Mouse (Mus musculus) hindbrain, embryonic 16.5 days (tissue): ENCODE data around the gene Klhl12. TPM values are rescaled to one million over a fixed set of nuclear protein-coding genes. Genes with fewer than 3 reads are reported as not detected.
A peak's percentile ranks its signal among the peaks of the same experiment; 100 is the strongest.

Experiments used
- ATAC-seq: fragments of 200-750 bp; cut with Nextera tagmentation; 2 replicates; pipeline ENCODE4 v1.8.0; 2017; ENCODE audit warnings: moderate TSS enrichment, moderate library complexity
- H3K27ac ChIP-seq: fragments of 300-500 bp; sonication (generic); 2 replicates; pipeline ENCODE4 v1.5.1; 2014; ENCODE audit warnings: low read depth, mild to moderate bottlenecking, control low read depth, low read length, moderate library complexity
- H3K27me3 ChIP-seq: fragments of 300-500 bp; sonication (generic); replicated peaks from 2 replicates; pipeline ENCODE4 v1.6.1; 2014; ENCODE audit warnings: low read length; ENCODE audit not compliant: control insufficient read depth, insufficient read depth
- H3K36me3 ChIP-seq: fragments of 300-500 bp; sonication (generic); 2 replicates; pipeline ENCODE4 v1.6.1; 2014; ENCODE audit warnings: mild to moderate bottlenecking, low read length, moderate library complexity, mixed read lengths; ENCODE audit not compliant: control insufficient read depth, insufficient read depth
- H3K4me1 ChIP-seq: fragments of 300-500 bp; sonication (generic); 2 replicates; pipeline ENCODE4 v1.6.1; 2014; ENCODE audit warnings: low read depth, low read length; ENCODE audit not compliant: control insufficient read depth, insufficient read depth
- H3K4me2 ChIP-seq: fragments of 300-500 bp; sonication (generic); 2 replicates; pipeline ENCODE4 v1.6.1; 2014; ENCODE audit warnings: mild to moderate bottlenecking, low read length, control low read depth, moderate library complexity
- H3K4me3 ChIP-seq: fragments of 300-500 bp; sonication (generic); 2 replicates; pipeline ENCODE4 v1.5.1; 2014; ENCODE audit warnings: mild to moderate bottlenecking, low read length, control low read depth, moderate library complexity
- H3K9ac ChIP-seq: fragments of 300-500 bp; sonication (generic); 2 replicates; pipeline ENCODE4 v1.6.1; 2014; ENCODE audit warnings: low read depth, mild to moderate bottlenecking, control low read depth, low read length, moderate library complexity
- H3K9me3 ChIP-seq: fragments of 300-500 bp; sonication (generic); 2 replicates; pipeline ENCODE4 v1.6.1; 2014; ENCODE audit warnings: mild to moderate bottlenecking, low read length, moderate library complexity; ENCODE audit not compliant: control insufficient read depth
- whole genome bisulfite sequencing: fragments of 180-500 bp; shearing (Covaris S2); extraction: QIAGEN DNeasy Blood & Tissue Kit; methylation state at CpG from one replicate; pipeline ENCODE4 v1.1.7; 2014; 5-methylcytosine and 5-hydroxymethylcytosine counted together
- polyA plus RNA-seq: library from polyadenylated mRNA; unstranded; fragments of >200 nt; fragmentation: Nextera tagmentation; extraction: Ambion mirVana; gene quantifications from 2 replicates; pipeline ENCODE4 v1.2.1, GENCODE M21; 2015

Gene Klhl12
- polyA plus RNA-seq = 38.6 and 40.4 TPM in 2 replicates

GRCm38 (mm10) chr1:134454904-134455824, at the start of gene Klhl12:
Klhl12 (plus strand) TSS chr1:134455531.
- Histone ChIP-seq H3K4me2 (peak within 1 kb of the TSS; percentile 75), H3K27ac (peak within 1 kb of the TSS; percentile 72), H3K4me3 (peak within 1 kb of the TSS; percentile 76), H3K9ac (peak within 1 kb of the TSS; percentile 87), H3K9me3 (no peaks in the 10 kb centered on the region), H3K4me1 (peaks cover 13% of the 10 kb centered on the region), H3K36me3 (peaks cover 5% of the 10 kb centered on the region; the same call in 1 of the 2 replicates), H3K27me3 (no peaks in the 10 kb centered on the region)
- ATAC-seq = peak; percentile 96
- WGBS = under 1% methylated on average over 57 of the region's 61 CpGs

- Histone ChIP-seq H3K27me3 (no peaks in the 10 kb centered on the region), H3K4me1 (peaks cover 5% of the 10 kb centered on the region; the same call in 1 of the 2 replicates), H3K9ac (peak overlapping the region; percentile 80), H3K4me2 (peak overlapping the region; percentile 78), H3K36me3 (no peaks in the 10 kb centered on the region; the same call in 1 of the 2 replicates), H3K4me3 (peak overlapping the region; percentile 61), H3K27ac (no peak overlapping the region), H3K9me3 (no peaks in the 10 kb centered on the region)
- 28% methylated on average over 8 of the region's 8 CpGs for WGBS
- ATAC-seq = peak; percentile 61; the same call in 1 of the 2 replicates
Observed at GRCm38 (mm10) chr1:134406414-134406771, 48.9 kb upstream of the Klhl12 start.

GRCm38 (mm10) chr1:134408080-134408479, 47.3 kb upstream of the Klhl12 start:
- no peak overlapping the region for H3K4me2 ChIP-seq
- H3K9me3 ChIP-seq = no peaks in the 10 kb centered on the region
- 77% methylated on average over 8 of the region's 8 CpGs for WGBS
- H3K4me1 ChIP-seq = peaks cover 5% of the 10 kb centered on the region; the same call in 1 of the 2 replicates
- no peak overlapping the region for H3K27ac ChIP-seq
- ATAC-seq = no peak
- no peaks in the 10 kb centered on the region; the same call in 1 of the 2 replicates for H3K36me3 ChIP-seq
- H3K4me3 ChIP-seq = no peak overlapping the region
- no peaks in the 10 kb centered on the region for H3K27me3 ChIP-seq
- H3K9ac ChIP-seq = no peak overlapping the region

DNA sequence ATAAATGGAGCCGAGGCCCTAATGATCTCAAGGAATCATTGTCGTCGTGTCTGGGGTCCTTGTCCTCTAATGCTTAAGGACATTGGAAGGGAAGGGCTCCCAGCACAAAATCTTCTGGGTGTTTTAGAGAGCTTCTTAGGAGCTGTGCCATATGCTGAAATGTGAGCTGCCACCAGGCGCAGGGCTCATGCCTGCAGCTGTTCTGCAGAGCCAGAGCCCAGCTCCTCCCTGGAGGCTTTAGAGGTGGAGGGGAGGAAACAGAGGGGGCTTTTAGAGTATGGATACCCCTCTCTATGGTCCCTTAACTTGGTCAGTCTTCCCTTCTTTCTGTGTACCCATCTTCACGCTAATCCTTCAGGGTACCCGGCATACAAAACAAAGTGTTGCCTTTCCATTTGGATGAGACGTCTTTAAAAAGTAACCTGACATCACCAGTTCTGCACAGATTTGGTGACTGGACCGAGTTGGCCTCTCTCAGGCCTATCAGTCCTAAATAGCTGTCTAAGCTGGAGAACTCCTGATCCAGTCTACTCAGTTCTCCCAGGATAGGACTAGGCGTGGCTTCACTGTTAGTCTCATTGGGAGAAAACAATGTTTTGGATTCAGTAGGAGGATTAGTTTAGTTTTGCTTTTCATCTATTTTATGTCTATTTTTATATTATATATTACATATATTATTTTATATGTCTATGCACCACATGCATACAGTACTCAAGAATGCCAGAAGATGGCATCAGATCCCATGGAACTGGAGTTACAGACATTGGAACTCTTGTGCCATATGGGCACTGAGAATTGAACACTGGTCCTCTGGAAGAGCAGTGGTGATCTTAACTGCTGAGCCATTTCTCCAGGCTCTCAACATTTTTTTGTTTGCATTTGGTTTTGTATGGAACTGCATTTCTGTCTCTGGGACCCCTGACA, 43.4 kb upstream of the Klhl12 start:
- no peak overlapping the region for H3K27ac ChIP-seq
- no peaks in the 10 kb centered on the region for H3K27me3 ChIP-seq
- no peak for ATAC-seq
- no peaks in the 10 kb centered on the region for H3K9me3 ChIP-seq
- no peaks in the 10 kb centered on the region; the same call in 1 of the 2 replicates for H3K36me3 ChIP-seq
- no peak overlapping the region for H3K4me2 ChIP-seq
- H3K9ac ChIP-seq = no peak overlapping the region
- peaks cover 16% of the 10 kb centered on the region for H3K4me1 ChIP-seq
- 89% methylated on average over 9 of the region's 9 CpGs for WGBS
- no peak overlapping the region for H3K4me3 ChIP-seq

GRCm38 (mm10) chr1:134414038-134414437, 41.3 kb upstream of the Klhl12 start:
- Histone ChIP-seq H3K36me3 (no peaks in the 10 kb centered on the region; the same call in 1 of the 2 replicates), H3K4me2 (no peak overlapping the region; the same call in 1 of the 2 replicates), H3K27me3 (no peaks in the 10 kb centered on the region), H3K4me1 (peaks cover 23% of the 10 kb centered on the region), H3K4me3 (no peak overlapping the region), H3K9me3 (no peaks in the 10 kb centered on the region), H3K27ac (no peak overlapping the region; the same call in 1 of the 2 replicates), H3K9ac (no peak overlapping the region)
- WGBS = 56% methylated on average over 2 of the region's 2 CpGs
- ATAC-seq = no peak

DNA sequence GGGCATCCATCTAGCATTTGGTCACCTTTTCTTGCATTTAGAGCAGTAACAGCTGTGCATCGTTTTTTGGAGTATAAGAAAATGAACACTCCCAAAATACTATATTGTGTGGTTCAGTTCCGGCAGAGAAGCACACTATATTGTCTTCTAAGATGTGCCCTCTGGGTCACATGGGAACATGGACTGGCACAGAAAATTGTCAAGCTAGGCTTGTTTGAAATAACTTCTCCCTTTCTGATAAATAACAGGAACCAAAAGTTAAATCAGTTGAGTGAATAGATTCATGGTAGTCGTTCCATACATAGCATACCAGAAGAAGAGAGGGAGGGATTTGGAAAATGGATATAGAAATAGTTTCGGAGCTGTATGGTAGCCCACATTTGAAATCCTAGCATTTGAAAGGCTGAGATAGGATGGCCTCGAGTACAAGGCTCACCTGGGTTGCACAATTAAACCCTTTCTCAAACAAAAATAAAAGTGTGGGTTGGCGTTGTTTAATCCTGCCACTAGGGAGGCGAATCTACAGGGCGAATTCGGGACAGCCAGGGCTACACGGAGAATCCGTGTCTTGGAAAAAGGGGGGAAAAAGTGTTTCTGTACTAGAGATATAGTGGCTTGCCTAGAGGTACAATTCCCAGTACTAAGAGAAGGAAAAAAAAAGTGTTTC, 40.7 kb upstream of the Klhl12 start:
- H3K9ac ChIP-seq = peak overlapping the region; percentile 58
- H3K36me3 ChIP-seq = no peaks in the 10 kb centered on the region; the same call in 1 of the 2 replicates
- peak; percentile 57 for ATAC-seq
- WGBS = 14% methylated on average over 11 of the region's 11 CpGs
- H3K9me3 ChIP-seq = no peaks in the 10 kb centered on the region
- H3K4me1 ChIP-seq = peaks cover 23% of the 10 kb centered on the region
- H3K27me3 ChIP-seq = no peaks in the 10 kb centered on the region
- H3K4me3 ChIP-seq = peak overlapping the region; percentile 63
- peak overlapping the region; percentile 94 for H3K27ac ChIP-seq
- peak overlapping the region; percentile 77 for H3K4me2 ChIP-seq

DNA sequence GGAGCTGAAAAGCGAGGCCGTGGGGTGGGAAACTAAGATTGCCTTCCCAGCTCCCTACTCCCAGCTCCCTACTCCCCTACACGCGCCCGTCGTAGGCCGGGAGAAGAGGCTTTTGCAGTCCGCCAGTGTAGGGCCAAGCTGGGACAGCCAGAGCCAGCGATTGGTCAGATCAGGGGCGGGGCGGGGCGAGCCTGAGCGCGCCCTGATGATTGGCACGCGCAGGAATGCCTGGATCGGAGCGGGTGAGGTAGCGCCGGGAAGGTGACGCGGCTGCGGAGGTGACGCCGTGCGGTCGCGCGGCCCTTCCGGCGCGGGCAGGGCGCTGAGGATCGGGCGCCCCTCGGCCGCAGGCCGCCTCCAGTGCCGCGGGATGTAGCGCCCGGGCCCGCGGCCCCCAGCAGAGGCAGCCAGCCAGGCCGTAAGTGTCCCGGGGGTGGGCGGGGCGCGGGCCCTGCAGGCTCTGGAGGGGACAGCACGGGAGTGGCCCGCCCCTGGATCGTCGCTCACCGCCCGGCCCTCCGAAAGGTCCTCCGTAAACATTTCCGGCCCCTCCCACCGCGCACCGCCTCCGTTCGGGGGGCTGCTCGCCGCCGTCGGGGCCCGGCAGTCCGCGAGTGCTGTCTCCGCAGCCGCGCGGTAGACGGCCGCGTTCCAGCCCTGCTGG, 40.0 kb upstream of the Klhl12 start, which contains the start of gene Adipor1:
Gene Adipor1 (plus strand): TSS at position 211 of the 664 bp plus-strand sequence.
- Histone ChIP-seq H3K36me3 (no peaks in the 10 kb centered on the region; the same call in 1 of the 2 replicates), H3K4me2 (peak within 1 kb of the TSS; percentile 77), H3K9ac (peak within 1 kb of the TSS; percentile 78), H3K27ac (peak within 1 kb of the TSS; percentile 94), H3K27me3 (no peaks in the 10 kb centered on the region), H3K4me1 (peaks cover 23% of the 10 kb centered on the region), H3K4me3 (peak within 1 kb of the TSS; percentile 63), H3K9me3 (no peaks in the 10 kb centered on the region)
- WGBS = under 1% methylated on average over 49 of the region's 77 CpGs
- ATAC-seq = peak; percentile 100

DNA sequence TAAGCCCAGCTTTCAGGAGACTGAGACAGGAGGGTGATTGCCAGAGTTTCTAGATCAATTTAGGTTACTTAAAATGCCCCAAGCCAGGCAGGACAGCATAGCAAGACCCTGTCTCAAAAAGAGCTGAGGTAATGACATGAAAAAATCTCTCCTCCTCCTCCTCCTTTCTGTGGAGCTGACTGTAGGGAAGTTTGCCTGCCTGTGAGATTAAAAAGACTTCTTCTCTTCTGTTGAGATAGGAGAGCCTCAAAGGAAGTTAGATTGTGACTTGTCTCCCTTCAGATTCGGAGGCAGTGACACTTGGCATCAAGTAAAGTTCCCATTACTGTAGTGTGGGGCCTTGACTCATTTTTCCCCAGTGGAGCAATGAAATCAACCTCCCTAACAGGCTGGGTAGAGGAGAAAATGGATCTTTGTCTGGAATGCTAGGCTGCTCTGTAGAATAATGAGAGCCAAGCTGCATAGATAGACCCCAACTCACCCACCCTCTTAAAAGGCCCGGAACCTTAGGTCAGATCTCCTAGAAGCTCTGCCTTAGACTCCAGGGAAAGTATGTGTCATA, 36.8 kb upstream of the Klhl12 start:
- no peak overlapping the region for H3K27ac ChIP-seq
- H3K4me1 ChIP-seq = peaks cover 23% of the 10 kb centered on the region
- H3K27me3 ChIP-seq = no peaks in the 10 kb centered on the region
- no peak overlapping the region for H3K9ac ChIP-seq
- 69% methylated on average over 2 of the region's 2 CpGs for WGBS
- H3K36me3 ChIP-seq = no peaks in the 10 kb centered on the region; the same call in 1 of the 2 replicates
- H3K4me3 ChIP-seq = no peak overlapping the region
- no peaks in the 10 kb centered on the region for H3K9me3 ChIP-seq
- ATAC-seq = no peak
- H3K4me2 ChIP-seq = no peak overlapping the region
